Mouse (Mus musculus) left cerebral cortex, postnatal 36 days (tissue): ENCODE data around the gene Vmn2r69. TPM values are rescaled to one million over a fixed set of nuclear protein-coding genes. Genes with fewer than 3 reads are reported as not detected.

Experiments
- DNase-seq, 2 experiments: peaks; one replicate each; pipeline ENCODE4 v3.0.0; 2021 to 2022; ENCODE audit warnings: low spot score in 2 of 2, mixed read lengths in 1 of 2
- intact Hi-C: fragments of 180-260 bp; cut with DNase I; formaldehyde crosslinking; loops from one replicate; pipeline ENCODE4 v1.15.1; 2025
- total RNA-seq, 2 experiments: library from RNA; stranded (reverse); gene quantifications; 2 replicates each; pipeline ENCODE4 v1.2.3; 2021

Vmn2r69 gene
- total RNA-seq, result not detected

DNA sequence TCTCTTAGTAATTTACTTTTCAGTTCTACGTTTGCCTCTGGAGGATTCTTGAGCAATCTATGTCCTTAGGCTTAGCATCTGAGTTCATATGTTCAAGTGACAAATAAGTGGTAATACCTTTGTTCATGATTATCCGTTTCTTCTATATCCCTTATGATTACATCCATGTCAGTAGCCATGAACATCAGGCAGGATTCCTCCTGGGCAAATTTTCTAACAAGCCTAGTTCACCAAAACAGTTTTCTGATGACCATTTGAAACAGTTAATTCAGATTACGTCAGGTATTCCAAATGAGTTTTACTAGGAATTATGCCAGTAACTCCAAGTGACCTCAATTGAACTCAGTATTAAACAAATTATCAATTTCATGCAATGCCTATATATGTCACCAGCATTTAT lies at the start of gene Vmn2r69:
Gene Vmn2r69, minus strand, starts transcription at position 101 of the 400 bp plus-strand sequence.
- DNase-seq, result no peak
- intact Hi-C loops, result no loop called here

Other genes starting within 250 kb of the Vmn2r69 start
- gene Vmn2r68, start 178.1 kb downstream of the Vmn2r69 start, total RNA-seq, result not detected
- not detected for gene Vmn2r71, start 147.2 kb upstream of the Vmn2r69 start, total RNA-seq
- not detected for gene Vmn2r70, start 153.3 kb upstream of the Vmn2r69 start, total RNA-seq